12 mouse cellular contexts compared by ENCODE assay signal in genomic region chr2:32350471-32351051, GRCm38 (mm10). TPM values are rescaled to one million over a fixed set of nuclear protein-coding genes. Genes with fewer than 3 reads are reported as not detected.
A peak's percentile ranks its signal among the peaks of the same experiment; 100 is the strongest.
DNase-seq lines count a peak whose midpoint lies in the region; ATAC-seq and TF ChIP-seq lines count a peak whose summit lies in the region.
"Had no signal": no experiment of that assay in that cellular context is flagged by ENCODE, and none has a peak within 500 bp of the region (broad histone marks: within the 10 kb centered on the region; RNA-seq: fewer than 3 reads in every experiment).

No protein-coding gene starts in this region.

- 0 out of 2 replicates have a peak, but pooled peaks cover 3% of the 10 kb centered on the region for H3K27me3 ChIP-seq in hindbrain, embryonic 12.5 days
- no peaks in the 10 kb centered on the region for H3K27me3 ChIP-seq in midbrain, postnatal 0 days (ENCODE audit: insufficient read depth, low read length)
- H3K27me3 ChIP-seq in liver, postnatal 0 days (ENCODE audit: insufficient read depth, low read length): peaks cover 22% of the 10 kb centered on the region

- no peaks in the 10 kb centered on the region for H3K36me3 ChIP-seq in hindbrain, embryonic 12.5 days
- H3K36me3 ChIP-seq in midbrain, postnatal 0 days (ENCODE audit: insufficient read depth, low read length): peaks cover 6% of the 10 kb centered on the region; the same call in 1 of the 2 replicates
- no peaks in the 10 kb centered on the region for H3K36me3 ChIP-seq in liver, postnatal 0 days (replicated peaks; ENCODE audit: insufficient read depth, low read length)
- H3K36me3 ChIP-seq: stomach, embryonic 15.5 days had no signal

- H3K4me3 ChIP-seq in gastrocnemius, adult 2 months: peak overlapping the region; percentile 88
- H3K4me3 ChIP-seq in hindbrain, embryonic 12.5 days: no peak overlapping the region
- H3K4me3 ChIP-seq in midbrain, postnatal 0 days (ENCODE audit: low read depth, low read length): peak overlapping the region; percentile 82; the same call in 1 of the 2 replicates
- H3K4me3 ChIP-seq in liver, postnatal 0 days (ENCODE audit: low read depth, low read length): no peak overlapping the region
- H3K4me3 ChIP-seq: stomach, embryonic 15.5 days had no signal

- H3K4me1 ChIP-seq in hindbrain, embryonic 12.5 days: peaks cover 25% of the 10 kb centered on the region
- H3K4me1 ChIP-seq in midbrain, postnatal 0 days (ENCODE audit: insufficient read depth, low read length): peaks cover 5% of the 10 kb centered on the region; the same call in 1 of the 2 replicates
- peaks cover 16% of the 10 kb centered on the region for H3K4me1 ChIP-seq in liver, postnatal 0 days (ENCODE audit: insufficient read depth)

- DNase-seq in gastrocnemius, adult 2 months: peak; percentile 38
- DNase-seq in gastrocnemius, postnatal 10 days: no peak
- peak; percentile 68 to 69 for DNase-seq in cerebellum, adult 18-20 months
- no peak for DNase-seq in midbrain, postnatal 0 days (ENCODE audit: low spot score)
- DNase-seq in urinary bladder, postnatal 10 days (ENCODE audit: low spot score): no peak
- DNase-seq in liver, postnatal 0 days: no peak
- DNase-seq in retina, postnatal 1 day: no peak
- DNase-seq: gastrocnemius, postnatal 25 days had no signal

- H3K9ac ChIP-seq in hindbrain, embryonic 12.5 days: no peak overlapping the region
- peak overlapping the region; percentile 34; the same call in 1 of the 2 replicates for H3K9ac ChIP-seq in midbrain, postnatal 0 days (replicated peaks; ENCODE audit: low read length, poor library complexity, severe bottlenecking)
- H3K9ac ChIP-seq in liver, postnatal 0 days (replicated peaks): no peak overlapping the region
- H3K9ac ChIP-seq: stomach, embryonic 15.5 days had no signal

- no peak for ATAC-seq in hindbrain, embryonic 12.5 days (ENCODE audit: low FRiP score)
- no peak for ATAC-seq in midbrain, postnatal 0 days (ENCODE audit: low FRiP score)
- no peak for ATAC-seq in liver, postnatal 0 days
- ATAC-seq: CD4-positive, CD25-positive, alpha-beta regulatory T cell, adult 4 months had no signal

- WGBS in hindbrain, embryonic 12.5 days: 49% methylated on average over 13 of the region's 13 CpGs
- WGBS in midbrain, postnatal 0 days: 50% methylated on average over 13 of the region's 13 CpGs
- 50% methylated on average over 13 of the region's 13 CpGs for WGBS in liver, postnatal 0 days (ENCODE audit: insufficient replicate concordance)

- H3K4me2 ChIP-seq in hindbrain, embryonic 12.5 days (replicated peaks): 0 out of 2 replicates have a peak overlapping the region, but pooled peaks have one; percentile 68
- peak overlapping the region; percentile 71 for H3K4me2 ChIP-seq in midbrain, postnatal 0 days (ENCODE audit: low read depth, low read length, poor library complexity, severe bottlenecking)
- no peak overlapping the region for H3K4me2 ChIP-seq in liver, postnatal 0 days (ENCODE audit: low read depth, low read length)

- no peak for TF ChIP-seq CTCF in gastrocnemius, adult 2 months (IDR thresholded peaks at IDR 0.05)
- no peak for TF ChIP-seq CTCF in midbrain, postnatal 0 days (IDR thresholded peaks at IDR 0.05)
- TF ChIP-seq CTCF in liver, postnatal 0 days (IDR thresholded peaks at IDR 0.05; ENCODE audit: low read depth): no peak

- H3K27ac ChIP-seq in gastrocnemius, adult 2 months: peak overlapping the region; percentile 85
- H3K27ac ChIP-seq in hindbrain, embryonic 12.5 days: 0 out of 2 replicates have a peak overlapping the region, but pooled peaks have one; percentile 35
- no peak overlapping the region for H3K27ac ChIP-seq in midbrain, postnatal 0 days (ENCODE audit: low read depth, low read length)
- no peak overlapping the region for H3K27ac ChIP-seq in liver, postnatal 0 days (ENCODE audit: low read depth)
- H3K27ac ChIP-seq: stomach, embryonic 15.5 days had no signal

- intact Hi-C loops in gastrocnemius, adult 2 months (cut with DNase I): loop anchor here (5.0 kb wide), 2 partner anchors 43 to 137 kb away; no protein-coding TSS in a partner anchor

- H3K9me3 ChIP-seq in hindbrain, embryonic 12.5 days (replicated peaks): no peaks in the 10 kb centered on the region
- H3K9me3 ChIP-seq in midbrain, postnatal 0 days (ENCODE audit: low read length): no peaks in the 10 kb centered on the region
- no peaks in the 10 kb centered on the region for H3K9me3 ChIP-seq in liver, postnatal 0 days (ENCODE audit: low read length)
- H3K9me3 ChIP-seq: stomach, embryonic 15.5 days had no signal

- no peak for TF ChIP-seq EP300 in liver, postnatal 0 days (IDR thresholded peaks at IDR 0.05; ENCODE audit: low read depth)

RNA-seq across cellular contexts. Expression of gene Ciz1, which starts 1.6 kb away (rescaled TPM):
- 10 to 100 TPM; 26.4 to 26.6 TPM for total RNA-seq in gastrocnemius, adult 2 months (2021)
- total RNA-seq in gastrocnemius, postnatal 10 days (2021): 10 to 100 TPM; 31.2 to 47.2 TPM
- 59.1 and 66.3 TPM in 2 replicates for polyA plus RNA-seq in hindbrain, embryonic 12.5 days (2016; fragmentation: Nextera tagmentation; extraction: Ambion mirVana)
- total RNA-seq in midbrain, postnatal 0 days (2014; rRNA removed): 63.7 and 81.8 TPM in 2 replicates
- polyA plus RNA-seq in midbrain, postnatal 0 days (2015; fragmentation: Nextera tagmentation; extraction: Ambion mirVana): 47.3 and 48.8 TPM in 2 replicates
- polyA plus RNA-seq in liver, postnatal 0 days (2015; fragmentation: Nextera tagmentation; extraction: Ambion mirVana): 9.0 and 9.9 TPM in 2 replicates

RNA-seq across cellular contexts. Expression of gene Dnm1, which starts 2.6 kb away (rescaled TPM):
- total RNA-seq in gastrocnemius, adult 2 months (2021): 1 to 10 TPM; 3.7 to 8.2 TPM
- total RNA-seq in gastrocnemius, postnatal 10 days (2021): 10 to 100 TPM; 18.9 to 25.7 TPM
- polyA plus RNA-seq in hindbrain, embryonic 12.5 days (2016; fragmentation: Nextera tagmentation; extraction: Ambion mirVana): 44.4 and 47.5 TPM in 2 replicates
- 170 and 186 TPM in 2 replicates for total RNA-seq in midbrain, postnatal 0 days (2014; rRNA removed)
- polyA plus RNA-seq in midbrain, postnatal 0 days (2015; fragmentation: Nextera tagmentation; extraction: Ambion mirVana): 105 and 107 TPM in 2 replicates
- polyA plus RNA-seq in liver, postnatal 0 days (2015; fragmentation: Nextera tagmentation; extraction: Ambion mirVana): 0.06 and 0.25 TPM in 2 replicates
- total RNA-seq: megakaryocyte progenitor cell, adult 5-6 weeks had no signal
- polyA plus RNA-seq: CD4-positive, CD25-positive, alpha-beta regulatory T cell, adult 4 months had no signal

RNA-seq across cellular contexts. Expression of gene 1110008P14Rik, which starts 31.2 kb away (rescaled TPM):
- total RNA-seq in gastrocnemius, adult 2 months (2021): 10 to 100 TPM; 34.3 to 43.2 TPM
- total RNA-seq in gastrocnemius, postnatal 10 days (2021): 10 to 100 TPM; 52.6 to 53.7 TPM
- polyA plus RNA-seq in hindbrain, embryonic 12.5 days (2016; fragmentation: Nextera tagmentation; extraction: Ambion mirVana): 62.6 and 72.8 TPM in 2 replicates
- total RNA-seq in midbrain, postnatal 0 days (2014; rRNA removed): 336 and 450 TPM in 2 replicates
- polyA plus RNA-seq in midbrain, postnatal 0 days (2015; fragmentation: Nextera tagmentation; extraction: Ambion mirVana): 198 and 224 TPM in 2 replicates
- 30.1 and 32.2 TPM in 2 replicates for polyA plus RNA-seq in liver, postnatal 0 days (2015; fragmentation: Nextera tagmentation; extraction: Ambion mirVana)

RNA-seq across cellular contexts. Expression of gene Lcn2, which starts 37.5 kb away (rescaled TPM):
- total RNA-seq in gastrocnemius, adult 2 months (2021): 1 to 10 TPM; 2.6 to 3.4 TPM
- 1 to 10 TPM; 3.5 to 6.7 TPM for total RNA-seq in gastrocnemius, postnatal 10 days (2021)
- 0.95 and 1.2 TPM in 2 replicates for polyA plus RNA-seq in hindbrain, embryonic 12.5 days (2016; fragmentation: Nextera tagmentation; extraction: Ambion mirVana)
- total RNA-seq in midbrain, postnatal 0 days (2014; rRNA removed): 0.57 TPM in 1 of 2 replicates, not detected in the other
- polyA plus RNA-seq in midbrain, postnatal 0 days (2015; fragmentation: Nextera tagmentation; extraction: Ambion mirVana): 0.35 and 0.44 TPM in 2 replicates
- polyA plus RNA-seq in liver, postnatal 0 days (2015; fragmentation: Nextera tagmentation; extraction: Ambion mirVana): 411 and 419 TPM in 2 replicates
- polyA plus RNA-seq: CD4-positive, CD25-positive, alpha-beta regulatory T cell, adult 4 months had no signal

RNA-seq across cellular contexts. Expression of gene Ptges2, which starts 45.1 kb away (rescaled TPM):
- total RNA-seq in gastrocnemius, adult 2 months (2021): 10 to 100 TPM; 34.7 to 51.1 TPM
- 10 to 100 TPM; 38.1 to 40.7 TPM for total RNA-seq in gastrocnemius, postnatal 10 days (2021)
- polyA plus RNA-seq in hindbrain, embryonic 12.5 days (2016; fragmentation: Nextera tagmentation; extraction: Ambion mirVana): 34.5 and 35.1 TPM in 2 replicates
- total RNA-seq in midbrain, postnatal 0 days (2014; rRNA removed): 33.3 and 41.1 TPM in 2 replicates
- polyA plus RNA-seq in midbrain, postnatal 0 days (2015; fragmentation: Nextera tagmentation; extraction: Ambion mirVana): 56.2 and 62.3 TPM in 2 replicates
- polyA plus RNA-seq in liver, postnatal 0 days (2015; fragmentation: Nextera tagmentation; extraction: Ambion mirVana): 13.8 and 15.7 TPM in 2 replicates

Comparison
In these comparisons a context has a peak if more than half of its experiments do, and no peak if none do; other contexts are left out.
1. DNase-seq: peak in gastrocnemius, adult 2 months (single experiment) and cerebellum, adult 18-20 months (2 of 2); none in gastrocnemius, postnatal 10 days (single experiment), midbrain, postnatal 0 days (single experiment), urinary bladder, postnatal 10 days (single experiment), liver, postnatal 0 days (single experiment) and retina, postnatal 1 day (single experiment).
2. H3K27ac ChIP-seq: peak in gastrocnemius, adult 2 months (single experiment) and hindbrain, embryonic 12.5 days (single experiment); none in midbrain, postnatal 0 days (single experiment) and liver, postnatal 0 days (single experiment).
3. H3K4me3 ChIP-seq: peak in gastrocnemius, adult 2 months (single experiment) and midbrain, postnatal 0 days (single experiment); none in hindbrain, embryonic 12.5 days (single experiment) and liver, postnatal 0 days (single experiment).